Mouse (Mus musculus): ENCODE data around the gene Fhl2. TPM values are rescaled to one million over a fixed set of nuclear protein-coding genes. Genes with fewer than 3 reads are reported as not detected.

The Fhl2 gene
- polyA plus RNA-seq, 1 experiment from 2014 or later, result 14.6 TPM

DNA sequence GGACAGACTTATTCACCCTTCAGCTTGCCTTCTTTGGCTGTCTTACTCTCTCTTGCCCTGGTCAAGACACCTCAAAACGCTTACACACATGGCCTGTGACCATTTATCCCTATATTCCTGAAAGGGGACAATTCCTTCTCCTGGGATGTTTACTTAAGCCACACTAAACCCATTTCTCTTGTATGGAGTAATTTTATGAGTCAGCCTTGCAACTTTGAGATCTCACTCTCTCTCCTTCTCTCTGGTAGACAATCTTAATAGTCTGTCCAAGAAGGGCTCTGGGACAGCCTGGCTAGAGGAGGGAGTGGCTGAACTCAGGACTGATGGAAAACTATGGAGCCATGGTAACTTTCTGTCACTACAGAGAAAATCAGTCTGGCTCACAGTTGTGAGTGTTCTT, 27.1 kb downstream of the Fhl2 start:
- ATAC-seq (replicated peaks; ENCODE audit: insufficient number of reproducible peaks, low FRiP score, low TSS enrichment, low read depth), result no peak
- no peaks in the 10 kb centered on the region for H3K9me3 ChIP-seq (replicated peaks; ENCODE audit: control insufficient read depth, low read length)
- 92% methylated on average over 1 of the region's 1 CpGs for WGBS

DNA sequence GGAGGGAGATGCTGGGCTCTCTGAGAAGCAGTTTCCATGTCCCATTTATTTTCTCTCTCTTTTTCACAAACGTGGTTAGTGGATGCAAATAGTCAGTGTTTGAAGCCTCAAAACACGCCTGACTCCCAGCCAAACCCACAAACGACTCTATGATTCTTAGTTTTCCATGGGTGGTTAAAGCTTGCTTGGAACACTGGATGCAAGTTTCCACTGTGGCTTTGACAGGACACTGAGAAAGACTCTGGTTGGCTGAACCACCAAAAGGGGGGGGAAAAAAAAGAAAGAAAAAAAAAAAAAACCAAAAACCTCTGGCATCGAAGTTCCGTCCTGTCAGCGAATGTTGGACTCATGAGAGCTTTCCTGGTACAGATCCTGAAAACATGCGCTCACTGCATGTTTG, 27.6 kb downstream of the Fhl2 start:
- Histone ChIP-seq H3K4me2 (ENCODE audit: low read depth, low read length) (no peak overlapping the region), H3K27ac (replicated peaks; ENCODE audit: low read depth, low read length) (no peak overlapping the region), H3K9ac (replicated peaks; ENCODE audit: low read length) (no peak overlapping the region), H3K36me3 (replicated peaks; ENCODE audit: control insufficient read depth, insufficient read depth, low read depth, low read length) (no peaks in the 10 kb centered on the region), H3K4me1 (ENCODE audit: control insufficient read depth, insufficient read depth, low read length) (no peaks in the 10 kb centered on the region), H3K27me3 (ENCODE audit: control insufficient read depth, insufficient read depth, low read length) (no peaks in the 10 kb centered on the region), H3K4me3 (ENCODE audit: low read depth, low read length) (no peak overlapping the region), H3K9me3 (replicated peaks; ENCODE audit: control insufficient read depth, low read length) (no peaks in the 10 kb centered on the region)
- WGBS, result 82% methylated on average over 7 of the region's 7 CpGs
- DNase-seq (ENCODE audit: low spot score) (no peak), ATAC-seq (replicated peaks; ENCODE audit: insufficient number of reproducible peaks, low FRiP score, low TSS enrichment, low read depth) (no peak)

More for the DNA sequence above, 27.1 kb downstream of the Fhl2 start:
- H3K27me3 ChIP-seq (ENCODE audit: control insufficient read depth, insufficient read depth, low read length), result no peaks in the 10 kb centered on the region
- no peak overlapping the region for H3K27ac ChIP-seq (replicated peaks; ENCODE audit: low read depth, low read length)
- H3K4me2 ChIP-seq (ENCODE audit: low read depth, low read length), result no peak overlapping the region
- H3K4me3 ChIP-seq (ENCODE audit: low read depth, low read length), result no peak overlapping the region
- H3K36me3 ChIP-seq (replicated peaks; ENCODE audit: control insufficient read depth, insufficient read depth, low read depth, low read length), result no peaks in the 10 kb centered on the region
- no peaks in the 10 kb centered on the region for H3K4me1 ChIP-seq (ENCODE audit: control insufficient read depth, insufficient read depth, low read length)
- DNase-seq (ENCODE audit: low spot score), result no peak
- no peak overlapping the region for H3K9ac ChIP-seq (replicated peaks; ENCODE audit: low read length)

DNA sequence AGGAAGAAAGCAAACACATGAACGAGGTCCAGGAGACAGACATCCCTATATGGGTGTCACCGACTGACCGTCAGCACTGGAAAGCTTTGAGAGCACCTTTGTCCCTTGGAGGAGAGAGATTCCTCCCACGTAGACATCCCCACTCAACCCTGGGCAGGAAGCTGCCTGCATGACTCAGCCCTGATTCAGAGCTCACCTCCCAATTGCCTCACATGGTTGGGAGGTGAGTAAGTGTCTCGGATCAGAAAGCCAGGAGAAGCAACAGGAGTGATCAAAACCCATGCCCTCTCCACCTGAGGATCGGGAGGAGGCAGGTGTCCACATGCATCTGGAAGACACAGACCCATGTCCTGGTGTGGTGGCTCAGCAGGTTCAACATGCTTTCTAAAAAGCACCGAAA, 28.2 kb downstream of the Fhl2 start:
- ATAC-seq (replicated peaks; ENCODE audit: insufficient number of reproducible peaks, low FRiP score, low TSS enrichment, low read depth), result no peak
- H3K4me1 ChIP-seq (ENCODE audit: control insufficient read depth, insufficient read depth, low read length), result no peaks in the 10 kb centered on the region
- H3K9ac ChIP-seq (replicated peaks; ENCODE audit: low read length), result no peak overlapping the region
- no peak overlapping the region for H3K27ac ChIP-seq (replicated peaks; ENCODE audit: low read depth, low read length)
- H3K9me3 ChIP-seq (replicated peaks; ENCODE audit: control insufficient read depth, low read length), result no peaks in the 10 kb centered on the region
- H3K27me3 ChIP-seq (ENCODE audit: control insufficient read depth, insufficient read depth, low read length), result no peaks in the 10 kb centered on the region
- DNase-seq (ENCODE audit: low spot score), result no peak
- 84% methylated on average over 7 of the region's 7 CpGs for WGBS
- no peak overlapping the region for H3K4me3 ChIP-seq (ENCODE audit: low read depth, low read length)
- H3K4me2 ChIP-seq (ENCODE audit: low read depth, low read length), result no peak overlapping the region
- no peaks in the 10 kb centered on the region for H3K36me3 ChIP-seq (replicated peaks; ENCODE audit: control insufficient read depth, insufficient read depth, low read depth, low read length)

DNA sequence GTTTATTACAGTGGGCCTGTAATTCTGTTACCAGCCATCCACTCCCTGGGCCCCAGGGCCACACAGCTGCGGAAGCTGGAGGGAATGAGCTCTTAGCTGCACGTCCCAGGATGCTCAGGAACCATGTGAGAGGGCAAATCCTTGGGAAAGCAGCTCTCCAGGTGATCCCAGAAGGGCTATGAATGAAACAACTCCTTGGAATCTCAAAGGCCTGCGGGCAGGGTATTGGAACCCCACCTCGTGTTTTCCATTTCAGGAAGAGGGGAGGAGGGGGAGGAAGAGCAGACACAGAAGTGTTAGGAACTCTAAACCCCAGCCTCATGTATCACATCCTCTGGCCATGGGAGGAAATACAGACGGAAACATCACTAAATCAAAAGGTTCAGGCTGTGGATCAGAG, 28.8 kb downstream of the Fhl2 start:
- ATAC-seq (replicated peaks; ENCODE audit: insufficient number of reproducible peaks, low FRiP score, low TSS enrichment, low read depth), result no peak
- Histone ChIP-seq H3K4me1 (ENCODE audit: control insufficient read depth, insufficient read depth, low read length) (no peaks in the 10 kb centered on the region), H3K4me3 (ENCODE audit: low read depth, low read length) (no peak overlapping the region), H3K4me2 (ENCODE audit: low read depth, low read length) (no peak overlapping the region), H3K27ac (replicated peaks; ENCODE audit: low read depth, low read length) (no peak overlapping the region), H3K9me3 (replicated peaks; ENCODE audit: control insufficient read depth, low read length) (no peaks in the 10 kb centered on the region), H3K27me3 (ENCODE audit: control insufficient read depth, insufficient read depth, low read length) (no peaks in the 10 kb centered on the region), H3K36me3 (replicated peaks; ENCODE audit: control insufficient read depth, insufficient read depth, low read depth, low read length) (no peaks in the 10 kb centered on the region), H3K9ac (replicated peaks; ENCODE audit: low read length) (no peak overlapping the region)
- WGBS, result 41% methylated on average over 5 of the region's 5 CpGs
- no peak for DNase-seq (ENCODE audit: low spot score)

DNA sequence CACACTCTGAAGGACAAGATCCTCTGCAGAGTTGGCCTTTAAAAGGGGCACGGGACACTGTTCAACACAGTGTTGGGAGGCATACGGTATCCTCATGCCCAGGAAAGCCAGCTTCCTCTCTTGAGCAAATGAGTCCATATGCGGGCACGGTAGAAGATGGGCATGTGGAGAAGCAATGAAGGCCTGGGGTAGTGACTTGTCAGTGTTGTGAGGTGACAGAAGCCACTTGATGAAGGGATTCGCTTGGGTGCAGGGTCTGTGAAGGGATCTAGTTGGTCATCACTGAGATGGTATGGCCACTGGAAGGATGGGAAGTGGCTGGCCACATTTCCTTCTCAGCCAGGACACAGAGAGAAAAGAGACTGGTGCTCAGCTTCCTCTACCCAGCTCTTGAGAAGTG, 32.2 kb downstream of the Fhl2 start:
- Histone ChIP-seq H3K27me3 (ENCODE audit: control insufficient read depth, insufficient read depth, low read length) (no peaks in the 10 kb centered on the region), H3K36me3 (replicated peaks; ENCODE audit: control insufficient read depth, insufficient read depth, low read depth, low read length) (no peaks in the 10 kb centered on the region), H3K4me1 (ENCODE audit: control insufficient read depth, insufficient read depth, low read length) (no peaks in the 10 kb centered on the region), H3K27ac (replicated peaks; ENCODE audit: low read depth, low read length) (no peak overlapping the region), H3K4me3 (ENCODE audit: low read depth, low read length) (no peak overlapping the region), H3K9me3 (replicated peaks; ENCODE audit: control insufficient read depth, low read length) (no peaks in the 10 kb centered on the region), H3K9ac (replicated peaks; ENCODE audit: low read length) (no peak overlapping the region), H3K4me2 (ENCODE audit: low read depth, low read length) (no peak overlapping the region)
- WGBS, result 95% methylated on average over 5 of the region's 5 CpGs
- DNase-seq (ENCODE audit: low spot score) (no peak), ATAC-seq (replicated peaks; ENCODE audit: insufficient number of reproducible peaks, low FRiP score, low TSS enrichment, low read depth) (no peak)

DNA sequence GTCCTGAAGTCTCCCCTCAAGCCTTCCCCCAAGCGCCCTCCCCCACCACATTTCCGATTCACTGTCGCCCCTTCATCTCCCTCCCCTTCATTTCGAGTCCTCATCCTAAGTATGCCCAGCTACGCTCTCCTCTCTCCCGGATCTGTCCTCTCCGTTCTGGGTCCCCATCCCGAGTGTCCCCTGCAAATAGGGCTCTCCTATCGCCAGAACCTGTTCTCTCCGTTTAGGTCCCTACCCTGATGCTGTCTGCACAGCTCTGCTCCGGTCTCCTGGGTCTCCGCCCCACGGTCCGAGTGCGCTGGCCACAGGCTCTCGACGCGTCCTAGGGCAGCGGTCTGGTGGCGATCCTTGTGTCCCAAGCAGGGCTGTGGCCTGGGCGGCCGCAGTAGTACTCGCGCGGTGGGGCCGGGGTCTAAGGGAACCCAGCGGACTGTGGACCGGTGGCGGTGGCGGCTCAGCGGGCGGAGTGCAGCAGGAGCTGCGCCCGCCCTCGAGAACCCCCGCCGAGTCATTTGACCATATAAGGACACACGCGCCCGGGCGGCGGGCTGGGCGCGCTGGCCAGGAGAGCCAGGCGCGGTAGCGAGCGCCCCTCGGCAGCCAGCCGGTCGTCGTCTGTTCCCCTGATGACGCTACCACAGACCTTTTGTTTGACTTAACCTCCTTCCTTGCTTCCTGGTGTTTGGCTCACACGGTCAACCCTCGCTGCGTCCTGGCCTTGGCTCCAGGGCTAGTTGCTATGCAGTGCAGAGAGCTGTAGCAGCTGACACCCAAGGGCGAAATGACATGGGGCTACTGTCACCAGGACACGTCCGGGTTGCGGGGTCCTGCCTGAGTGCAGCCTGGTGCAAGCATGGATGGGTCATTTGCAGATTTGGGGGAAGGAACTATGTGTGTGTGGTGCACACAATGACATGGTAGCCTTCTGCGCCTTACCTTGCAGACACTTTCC, 33.0 kb downstream of the Fhl2 start:
- 5% methylated on average over 61 of the region's 61 CpGs for WGBS

DNA sequence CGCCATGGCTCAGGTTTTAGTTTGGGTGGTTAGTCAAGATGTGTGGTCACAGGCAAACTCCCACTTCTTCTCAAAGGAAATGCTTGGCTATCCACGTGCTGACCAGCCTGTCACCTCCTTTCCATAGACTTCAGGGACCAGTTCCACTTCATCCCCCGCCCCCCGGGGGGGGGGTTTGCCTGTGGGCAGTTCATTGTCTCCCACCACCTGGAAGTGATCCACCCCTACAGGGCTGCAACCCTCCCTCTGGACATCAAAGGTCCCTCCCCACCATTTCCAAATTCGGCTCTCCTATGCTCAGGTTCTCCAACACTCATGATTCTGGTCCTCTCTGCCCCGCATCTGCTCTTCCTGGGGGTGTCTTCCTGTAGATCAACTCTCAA, 33.7 kb downstream of the Fhl2 start:
- ATAC-seq (replicated peaks; ENCODE audit: insufficient number of reproducible peaks, low FRiP score, low TSS enrichment, low read depth) (0 out of 2 replicates have a peak, but pooled peaks have one; percentile 8), DNase-seq (ENCODE audit: low spot score) (peak; percentile 26)
- WGBS, result 4% methylated on average over 6 of the region's 6 CpGs
- Histone ChIP-seq H3K4me3 (ENCODE audit: low read depth, low read length) (peak overlapping the region; percentile 44), H3K9ac (replicated peaks; ENCODE audit: low read length) (peak overlapping the region; percentile 68), H3K36me3 (replicated peaks; ENCODE audit: control insufficient read depth, insufficient read depth, low read depth, low read length) (no peaks in the 10 kb centered on the region), H3K27ac (replicated peaks; ENCODE audit: low read depth, low read length) (no peak overlapping the region), H3K4me1 (ENCODE audit: control insufficient read depth, insufficient read depth, low read length) (no peaks in the 10 kb centered on the region), H3K4me2 (ENCODE audit: low read depth, low read length) (peak overlapping the region; percentile 65), H3K27me3 (ENCODE audit: control insufficient read depth, insufficient read depth, low read length) (no peaks in the 10 kb centered on the region), H3K9me3 (replicated peaks; ENCODE audit: control insufficient read depth, low read length) (no peaks in the 10 kb centered on the region)

More for the DNA sequence above, 33.0 kb downstream of the Fhl2 start:
- Histone ChIP-seq H3K4me3 (ENCODE audit: low read depth, low read length) (peak overlapping the region; percentile 44), H3K4me1 (ENCODE audit: control insufficient read depth, insufficient read depth, low read length) (no peaks in the 10 kb centered on the region), H3K27ac (replicated peaks; ENCODE audit: low read depth, low read length) (no peak overlapping the region), H3K36me3 (replicated peaks; ENCODE audit: control insufficient read depth, insufficient read depth, low read depth, low read length) (no peaks in the 10 kb centered on the region), H3K9ac (replicated peaks; ENCODE audit: low read length) (peak overlapping the region; percentile 68), H3K4me2 (ENCODE audit: low read depth, low read length) (peak overlapping the region; percentile 65), H3K9me3 (replicated peaks; ENCODE audit: control insufficient read depth, low read length) (no peaks in the 10 kb centered on the region), H3K27me3 (ENCODE audit: control insufficient read depth, insufficient read depth, low read length) (no peaks in the 10 kb centered on the region)
- DNase-seq (ENCODE audit: low spot score) (peak; percentile 84), ATAC-seq (replicated peaks; ENCODE audit: insufficient number of reproducible peaks, low FRiP score, low TSS enrichment, low read depth) (peak; percentile 88)

DNA sequence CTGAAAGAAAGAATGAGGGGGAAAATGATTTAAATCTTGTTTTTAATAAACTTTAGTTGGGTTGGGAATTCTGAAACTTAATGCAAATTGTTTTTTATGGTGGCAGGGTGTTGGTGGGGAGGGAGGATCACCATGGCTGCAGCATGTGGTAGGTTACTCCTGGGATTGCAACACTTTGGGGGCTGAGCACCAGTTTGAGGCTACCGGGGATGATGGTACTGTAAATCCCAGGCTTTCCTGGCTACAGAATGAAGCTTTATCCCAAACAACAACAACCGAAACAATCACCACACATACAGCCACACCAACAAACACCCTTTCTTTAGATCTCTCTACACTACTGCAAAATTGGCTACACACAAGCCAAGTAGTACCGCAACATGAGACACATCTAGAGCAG, 34.4 kb downstream of the Fhl2 start:
- H3K4me1 ChIP-seq (ENCODE audit: control insufficient read depth, insufficient read depth, low read length), result no peaks in the 10 kb centered on the region
- H3K9me3 ChIP-seq (replicated peaks; ENCODE audit: control insufficient read depth, low read length), result no peaks in the 10 kb centered on the region
- no peak for DNase-seq (ENCODE audit: low spot score)
- H3K27me3 ChIP-seq (ENCODE audit: control insufficient read depth, insufficient read depth, low read length), result no peaks in the 10 kb centered on the region
- ATAC-seq (replicated peaks; ENCODE audit: insufficient number of reproducible peaks, low FRiP score, low TSS enrichment, low read depth), result no peak
- H3K9ac ChIP-seq (replicated peaks; ENCODE audit: low read length), result no peak overlapping the region
- WGBS, result 91% methylated on average over 3 of the region's 3 CpGs
- no peak overlapping the region for H3K4me3 ChIP-seq (ENCODE audit: low read depth, low read length)
- H3K4me2 ChIP-seq (ENCODE audit: low read depth, low read length), result no peak overlapping the region
- H3K27ac ChIP-seq (replicated peaks; ENCODE audit: low read depth, low read length), result no peak overlapping the region
- no peaks in the 10 kb centered on the region for H3K36me3 ChIP-seq (replicated peaks; ENCODE audit: control insufficient read depth, insufficient read depth, low read depth, low read length)
